Mouse (Mus musculus) embryonic facial prominence, embryonic 15.5 days (tissue): ENCODE measurements around the gene Rims4. TPM values are rescaled to one million over a fixed set of nuclear protein-coding genes. Genes with fewer than 3 reads are reported as not detected.

Experiments used
- ATAC-seq: fragments of 200-750 bp; cut with Nextera tagmentation; 2 replicates; pipeline ENCODE4 v1.8.0; 2017; ENCODE audit warnings: low read depth, moderate TSS enrichment; ENCODE audit not compliant: insufficient number of reproducible peaks, low FRiP score, low TSS enrichment
- H3K27ac ChIP-seq: fragments of 300-500 bp; sonication (generic); replicated peaks from 2 replicates; pipeline ENCODE4 v1.5.1; 2015; ENCODE audit warnings: mild to moderate bottlenecking, inconsistent platforms
- H3K27me3 ChIP-seq: fragments of 300-500 bp; sonication (generic); 2 replicates; pipeline ENCODE4 v1.6.1; 2015; ENCODE audit warnings: inconsistent platforms
- H3K36me3 ChIP-seq: fragments of 300-500 bp; sonication (generic); 2 replicates; pipeline ENCODE4 v1.6.1; 2015; ENCODE audit warnings: mild to moderate bottlenecking, inconsistent platforms
- H3K4me1 ChIP-seq: fragments of 300-500 bp; sonication (generic); 2 replicates; pipeline ENCODE4 v1.6.1; 2015; ENCODE audit warnings: inconsistent platforms
- H3K4me2 ChIP-seq: fragments of 300-500 bp; sonication (generic); replicated peaks from 2 replicates; pipeline ENCODE4 v1.6.1; 2015; ENCODE audit warnings: mild to moderate bottlenecking, inconsistent platforms
- H3K4me3 ChIP-seq: fragments of 300-500 bp; sonication (generic); replicated peaks from 2 replicates; pipeline ENCODE4 v1.5.1; 2015; ENCODE audit warnings: mild to moderate bottlenecking, inconsistent platforms
- H3K9ac ChIP-seq: fragments of 300-500 bp; sonication (generic); 2 replicates; pipeline ENCODE4 v1.6.1; 2015; ENCODE audit warnings: inconsistent platforms
- H3K9me3 ChIP-seq: fragments of 300-500 bp; sonication (generic); replicated peaks from 2 replicates; pipeline ENCODE4 v1.6.1; 2016; ENCODE audit warnings: inconsistent platforms
- WGBS: fragments of 180-500 bp; shearing (Covaris S2); methylation state at CpG from one replicate; pipeline ENCODE4 v1.1.7; 2015; 5-methylcytosine and 5-hydroxymethylcytosine counted together
- polyA plus RNA-seq: library from polyadenylated mRNA; unstranded; fragments of >200 nt; fragmentation: Nextera tagmentation; extraction: Ambion mirVana; gene quantifications from 2 replicates; pipeline ENCODE4 v1.2.1, GENCODE M21; 2015

Rims4 gene
- polyA plus RNA-seq, 1 experiment from 2014 or later = 0.29 TPM

DNA sequence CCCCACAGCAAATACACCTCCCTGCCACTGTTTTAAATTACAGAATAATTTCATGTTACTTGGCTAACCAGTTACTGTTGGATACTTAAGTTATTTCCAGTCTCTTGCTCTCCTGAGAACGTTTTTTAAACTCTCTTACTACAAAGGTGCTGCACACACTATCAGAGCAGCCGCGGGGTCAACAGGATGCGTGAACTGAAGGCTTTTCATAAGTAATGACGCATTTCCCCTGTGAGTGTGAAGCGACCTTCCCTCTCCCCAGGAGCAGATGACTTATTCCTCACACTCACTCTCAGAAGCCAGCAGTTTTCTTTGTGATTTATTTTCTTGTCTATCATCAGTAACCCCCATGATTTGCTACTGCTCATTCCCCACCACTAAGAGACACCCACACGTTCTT is 13.7 kb upstream of the Rims4 start:
- H3K4me3 ChIP-seq = no peak overlapping the region
- H3K9me3 ChIP-seq = no peaks in the 10 kb centered on the region
- H3K9ac ChIP-seq = no peak overlapping the region
- ATAC-seq = no peak
- H3K36me3 ChIP-seq = no peaks in the 10 kb centered on the region
- WGBS = 40% methylated on average over 7 of the region's 7 CpGs
- H3K27ac ChIP-seq = no peak overlapping the region
- H3K4me1 ChIP-seq = no peaks in the 10 kb centered on the region
- H3K4me2 ChIP-seq = no peak overlapping the region
- H3K27me3 ChIP-seq = no peaks in the 10 kb centered on the region; the same call in 1 of the 2 replicates

DNA sequence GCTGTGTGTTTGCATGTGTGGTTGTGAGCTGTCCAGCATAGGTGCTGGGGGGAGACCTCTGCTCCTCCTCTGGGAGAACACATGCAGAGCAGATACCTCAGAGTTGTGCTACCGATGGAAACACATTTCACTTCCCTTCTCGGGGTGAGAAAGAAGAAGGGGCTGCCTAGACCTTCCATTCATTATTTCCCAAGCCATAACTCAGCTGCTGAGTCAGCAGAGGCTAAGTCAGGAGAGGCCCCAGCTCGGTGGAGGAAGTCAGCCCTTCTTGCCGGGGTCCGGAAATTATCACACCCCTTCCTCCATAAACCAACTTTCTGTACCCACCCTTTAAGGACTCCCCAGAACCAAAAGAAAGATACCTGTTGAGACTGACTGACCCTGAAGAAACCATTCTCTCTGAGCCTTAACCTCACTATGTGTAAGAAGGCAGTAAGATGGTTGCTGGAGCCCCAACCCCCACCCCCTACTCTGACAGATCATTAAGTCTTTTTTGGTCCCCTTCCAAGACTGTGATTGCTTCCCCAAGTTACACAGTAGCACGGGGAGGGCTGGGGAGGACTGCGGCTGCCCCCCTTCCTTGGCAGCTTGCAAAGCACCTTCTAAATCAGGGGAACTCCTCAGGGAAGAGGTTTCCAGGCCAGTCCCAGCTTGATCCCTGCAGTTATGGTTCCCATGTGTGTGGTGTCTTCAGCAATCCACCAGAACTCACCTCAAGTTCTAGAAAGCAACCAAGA is 10.1 kb upstream of the Rims4 start:
- Histone ChIP-seq H3K36me3 (no peaks in the 10 kb centered on the region), H3K4me2 (no peak overlapping the region), H3K4me3 (no peak overlapping the region), H3K9ac (no peak overlapping the region), H3K4me1 (no peaks in the 10 kb centered on the region), H3K27me3 (no peaks in the 10 kb centered on the region; the same call in 1 of the 2 replicates), H3K27ac (no peak overlapping the region), H3K9me3 (no peaks in the 10 kb centered on the region)
- WGBS = 71% methylated on average over 7 of the region's 7 CpGs
- ATAC-seq = no peak

DNA sequence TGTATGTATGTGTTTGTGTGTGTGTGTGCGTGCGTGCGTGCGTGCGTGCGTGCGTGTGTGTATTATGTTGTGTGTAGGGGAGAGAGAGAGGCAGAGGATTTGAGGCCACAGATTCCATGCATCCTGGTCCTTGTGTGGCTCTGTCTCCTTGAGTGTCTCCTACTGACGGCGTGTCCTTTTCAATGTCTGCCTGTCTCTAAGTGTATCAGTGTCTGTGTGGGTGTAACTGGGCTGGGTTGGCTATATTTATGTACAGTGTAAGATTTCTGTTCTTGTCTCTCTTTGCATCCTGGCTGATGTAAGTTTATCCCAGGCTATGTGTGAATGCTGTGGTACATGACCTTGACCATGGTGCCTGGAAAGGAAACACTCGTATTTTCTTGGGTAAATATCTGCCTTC is 6.6 kb upstream of the Rims4 start:
- H3K4me3 ChIP-seq = no peak overlapping the region
- no peaks in the 10 kb centered on the region for H3K4me1 ChIP-seq
- H3K27me3 ChIP-seq = peaks cover 15% of the 10 kb centered on the region
- H3K9ac ChIP-seq = no peak overlapping the region
- no peak overlapping the region for H3K27ac ChIP-seq
- H3K4me2 ChIP-seq = no peak overlapping the region
- no peaks in the 10 kb centered on the region for H3K36me3 ChIP-seq
- no peak for ATAC-seq
- 83% methylated on average over 10 of the region's 10 CpGs for WGBS
- no peaks in the 10 kb centered on the region for H3K9me3 ChIP-seq

DNA sequence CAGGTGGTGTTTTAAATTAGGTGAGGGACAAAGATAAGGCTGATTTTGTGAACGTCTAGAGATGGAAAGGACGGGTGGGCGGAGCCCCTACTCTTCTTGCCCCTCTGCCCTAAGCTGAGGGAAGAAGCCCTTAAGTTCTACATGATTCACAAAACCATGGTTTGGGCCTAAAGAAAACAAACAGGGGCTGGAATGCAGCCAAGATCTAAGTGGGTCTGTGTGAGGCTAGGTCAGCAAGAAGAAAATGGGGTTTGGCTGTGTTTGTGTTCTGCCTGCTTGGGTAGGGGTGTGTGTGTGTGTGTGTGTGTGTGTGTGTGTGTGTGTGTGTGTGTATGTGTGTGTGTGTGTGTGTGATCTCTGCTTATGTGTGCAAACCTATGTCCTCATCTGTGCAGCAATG is 6.0 kb upstream of the Rims4 start:
- no peak overlapping the region for H3K9ac ChIP-seq
- no peak for ATAC-seq
- H3K36me3 ChIP-seq = no peaks in the 10 kb centered on the region
- no peak overlapping the region for H3K4me3 ChIP-seq
- H3K9me3 ChIP-seq = no peaks in the 10 kb centered on the region
- no peak overlapping the region for H3K27ac ChIP-seq
- H3K4me2 ChIP-seq = no peak overlapping the region
- no peaks in the 10 kb centered on the region for H3K4me1 ChIP-seq
- 56% methylated on average over 3 of the region's 3 CpGs for WGBS
- peaks cover 20% of the 10 kb centered on the region for H3K27me3 ChIP-seq

DNA sequence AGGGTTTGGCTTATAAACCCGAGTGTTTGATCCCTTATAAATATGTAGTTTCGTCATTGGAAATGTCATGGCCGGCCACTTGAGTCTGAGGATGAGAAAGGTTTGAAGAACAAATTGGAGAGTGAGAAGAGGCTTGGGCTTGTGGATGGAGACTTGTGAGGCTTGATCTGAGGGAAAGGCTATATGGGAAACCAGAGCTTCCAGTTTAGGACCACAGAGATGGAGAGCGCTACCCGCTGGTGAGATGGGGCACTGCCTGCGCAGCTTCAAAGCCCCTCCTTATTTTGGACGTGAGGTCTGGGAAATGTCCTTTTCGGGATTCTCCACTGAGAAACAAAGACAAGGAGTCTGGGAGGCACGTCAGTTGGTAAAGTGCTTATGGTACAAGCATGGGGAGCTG is 4.6 kb upstream of the Rims4 start:
- no peak for ATAC-seq
- Histone ChIP-seq H3K9ac (no peak overlapping the region), H3K4me1 (peaks cover 9% of the 10 kb centered on the region), H3K27me3 (peaks cover 33% of the 10 kb centered on the region), H3K4me3 (no peak overlapping the region), H3K27ac (no peak overlapping the region), H3K9me3 (no peaks in the 10 kb centered on the region), H3K36me3 (no peaks in the 10 kb centered on the region), H3K4me2 (no peak overlapping the region)
- WGBS = 53% methylated on average over 9 of the region's 9 CpGs

DNA sequence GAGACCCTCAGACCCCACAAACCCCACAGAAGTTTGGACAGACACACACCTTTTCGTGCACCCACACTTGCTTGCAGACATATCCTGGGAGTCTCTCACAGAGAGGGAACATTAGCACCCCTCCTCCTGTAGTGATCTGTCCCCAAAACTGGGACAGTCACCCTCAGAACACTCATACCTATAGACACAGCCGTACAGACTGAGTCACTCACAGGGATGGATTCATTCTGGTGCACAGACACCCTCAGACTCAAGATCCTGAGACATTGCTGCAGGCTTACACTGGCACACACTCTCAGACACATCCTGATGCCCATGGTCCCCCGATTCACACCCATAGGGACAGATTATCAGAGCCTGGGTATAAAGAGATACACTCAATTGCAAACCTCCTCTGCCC is 1.1 kb upstream of the Rims4 start:
- Histone ChIP-seq H3K9me3 (no peaks in the 10 kb centered on the region), H3K27ac (no peak overlapping the region), H3K4me2 (no peak overlapping the region), H3K27me3 (peaks cover 69% of the 10 kb centered on the region), H3K4me3 (no peak overlapping the region), H3K9ac (no peak overlapping the region), H3K4me1 (peaks cover 10% of the 10 kb centered on the region), H3K36me3 (no peaks in the 10 kb centered on the region)
- WGBS = 78% methylated on average over 3 of the region's 3 CpGs
- ATAC-seq = no peak

DNA sequence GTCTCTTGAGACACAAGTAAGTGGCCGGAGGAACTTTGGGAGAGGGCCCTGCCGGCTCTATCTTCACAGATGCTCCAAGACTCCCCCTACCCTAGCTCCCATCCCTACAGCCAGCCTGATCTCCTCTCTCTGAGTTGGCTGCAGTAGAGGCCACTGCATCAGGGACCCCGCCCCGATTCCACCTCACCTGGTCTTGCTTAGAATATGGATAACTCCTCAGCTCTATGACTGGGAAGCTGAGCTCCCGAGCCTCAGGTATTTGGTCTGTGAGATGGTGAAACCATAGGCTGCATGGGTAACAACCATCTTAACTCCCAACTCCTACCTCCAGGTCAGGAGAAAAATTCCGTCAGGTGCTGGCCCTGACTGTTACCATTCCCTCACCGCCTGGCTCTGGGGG is 1.8 kb downstream of the Rims4 start:
- Histone ChIP-seq H3K27me3 (peaks cover 90% of the 10 kb centered on the region), H3K9me3 (no peaks in the 10 kb centered on the region), H3K4me3 (no peak overlapping the region), H3K27ac (no peak overlapping the region), H3K9ac (no peak overlapping the region), H3K4me1 (peaks cover 10% of the 10 kb centered on the region), H3K4me2 (no peak overlapping the region), H3K36me3 (no peaks in the 10 kb centered on the region)
- no peak for ATAC-seq
- 77% methylated on average over 7 of the region's 7 CpGs for WGBS

DNA sequence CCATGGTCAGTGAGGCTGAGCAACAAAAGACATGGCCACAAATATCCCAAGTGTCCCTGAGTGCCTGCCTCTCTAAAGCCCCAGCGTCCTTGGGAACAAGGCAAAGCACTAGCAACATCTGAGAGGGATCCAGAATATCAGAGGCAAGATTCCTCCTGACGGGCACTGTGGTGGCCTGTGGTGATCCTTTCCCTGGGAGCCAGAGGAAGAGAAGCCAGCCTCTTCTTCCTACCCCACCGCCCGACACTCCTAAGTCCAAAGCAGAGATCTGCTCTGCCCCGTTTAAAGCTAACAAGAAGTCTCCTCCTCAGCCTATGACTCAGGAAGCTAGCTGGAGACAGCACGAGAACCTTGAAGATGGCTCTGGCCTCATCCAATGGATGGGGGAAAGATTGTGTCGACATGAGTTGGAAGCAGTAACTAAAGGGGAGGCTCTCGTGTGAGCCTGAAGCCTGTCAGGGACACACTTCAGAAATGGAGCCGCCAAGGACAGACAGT is 3.1 kb downstream of the Rims4 start:
- no peaks in the 10 kb centered on the region for H3K9me3 ChIP-seq
- peaks cover 84% of the 10 kb centered on the region for H3K27me3 ChIP-seq
- no peaks in the 10 kb centered on the region for H3K36me3 ChIP-seq
- no peak for ATAC-seq
- H3K4me1 ChIP-seq = peaks cover 10% of the 10 kb centered on the region
- WGBS = 72% methylated on average over 9 of the region's 9 CpGs
- H3K27ac ChIP-seq = no peak overlapping the region
- H3K4me2 ChIP-seq = no peak overlapping the region
- H3K4me3 ChIP-seq = no peak overlapping the region
- H3K9ac ChIP-seq = no peak overlapping the region

DNA sequence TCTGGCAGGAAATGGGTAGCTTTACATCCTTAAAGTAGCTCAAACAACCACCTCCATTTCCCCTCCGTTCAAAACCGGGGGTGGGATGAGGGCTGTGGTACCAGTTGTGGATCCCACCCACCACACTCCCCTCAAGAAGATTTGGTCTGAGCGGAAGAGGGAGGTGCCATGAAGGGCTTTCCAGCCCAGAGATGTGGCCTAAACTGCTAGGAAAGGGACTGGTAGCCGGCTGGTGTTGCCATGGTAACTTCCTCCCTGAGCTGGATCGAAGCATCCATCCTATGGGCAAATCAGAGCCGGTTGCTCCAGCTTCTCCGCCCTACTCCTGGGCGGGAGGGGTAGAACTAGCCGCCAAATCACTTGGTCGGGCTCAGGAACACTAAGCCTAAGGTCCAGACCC is 4.4 kb downstream of the Rims4 start:
- Histone ChIP-seq H3K4me1 (peaks cover 8% of the 10 kb centered on the region), H3K27ac (no peak overlapping the region), H3K9me3 (no peaks in the 10 kb centered on the region), H3K9ac (no peak overlapping the region), H3K36me3 (no peaks in the 10 kb centered on the region), H3K4me2 (no peak overlapping the region), H3K4me3 (no peak overlapping the region), H3K27me3 (peaks cover 78% of the 10 kb centered on the region)
- 4% methylated on average over 10 of the region's 10 CpGs for WGBS
- no peak for ATAC-seq

DNA sequence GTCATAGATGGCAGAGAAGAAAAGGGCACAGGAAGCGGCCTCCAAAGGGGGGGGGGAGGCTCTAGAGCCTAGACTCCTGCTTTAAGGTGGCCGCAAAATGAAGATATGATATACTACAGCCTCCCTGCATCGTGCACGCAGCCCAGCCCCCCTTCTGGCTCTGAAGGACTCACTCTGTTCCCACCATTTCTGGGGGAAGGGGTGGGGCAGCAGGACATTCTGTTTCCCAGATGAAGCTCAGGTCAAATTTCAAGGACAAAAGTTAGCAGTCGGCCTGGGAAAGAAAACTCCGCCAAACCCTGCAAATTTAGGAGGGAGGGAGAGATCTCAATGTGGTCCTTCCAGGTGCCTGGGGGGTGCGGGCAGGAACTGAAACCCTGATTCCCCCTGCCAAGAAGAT is 4.8 kb downstream of the Rims4 start:
- Histone ChIP-seq H3K9me3 (no peaks in the 10 kb centered on the region), H3K36me3 (no peaks in the 10 kb centered on the region), H3K27me3 (peaks cover 75% of the 10 kb centered on the region), H3K9ac (no peak overlapping the region), H3K4me3 (no peak overlapping the region), H3K4me1 (peaks cover 6% of the 10 kb centered on the region), H3K27ac (no peak overlapping the region), H3K4me2 (no peak overlapping the region)
- WGBS = 30% methylated on average over 7 of the region's 7 CpGs
- no peak for ATAC-seq

DNA sequence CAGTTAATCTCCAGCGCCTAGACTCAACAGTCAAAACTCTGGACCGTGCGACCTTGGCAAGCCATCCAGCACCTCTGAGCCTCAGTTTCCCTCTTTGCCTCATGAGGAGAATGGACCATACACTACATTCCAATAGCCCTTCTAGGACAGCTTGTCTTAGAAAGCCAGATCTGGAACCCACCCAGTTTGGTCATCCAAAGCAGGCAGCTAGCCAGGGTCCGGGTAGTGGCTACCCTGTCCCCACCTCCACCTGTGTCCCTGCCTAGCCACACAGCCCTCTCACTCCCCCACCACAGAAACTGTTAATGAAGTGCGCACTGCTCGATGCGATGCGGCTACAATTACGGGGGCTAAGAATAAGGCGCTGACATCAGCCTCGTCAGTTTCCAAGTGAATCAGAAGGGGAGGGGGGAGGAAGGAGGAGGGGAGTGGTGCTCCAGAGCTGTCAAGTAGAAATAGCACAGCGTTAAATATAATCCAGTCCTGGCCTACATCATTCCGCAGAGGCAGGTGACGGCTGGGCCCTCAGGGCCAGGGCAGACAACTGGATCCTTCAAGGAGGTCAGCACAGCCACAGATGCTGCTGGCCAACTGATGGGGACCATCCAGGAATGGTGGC is 6.5 kb downstream of the Rims4 start:
- Histone ChIP-seq H3K27ac (no peak overlapping the region), H3K9me3 (no peaks in the 10 kb centered on the region), H3K4me3 (no peak overlapping the region), H3K4me1 (no peaks in the 10 kb centered on the region; the same call in 1 of the 2 replicates), H3K4me2 (no peak overlapping the region), H3K27me3 (peaks cover 58% of the 10 kb centered on the region), H3K9ac (no peak overlapping the region), H3K36me3 (no peaks in the 10 kb centered on the region)
- 65% methylated on average over 14 of the region's 14 CpGs for WGBS
- ATAC-seq = peak; percentile 37; the same call in 1 of the 2 replicates

DNA sequence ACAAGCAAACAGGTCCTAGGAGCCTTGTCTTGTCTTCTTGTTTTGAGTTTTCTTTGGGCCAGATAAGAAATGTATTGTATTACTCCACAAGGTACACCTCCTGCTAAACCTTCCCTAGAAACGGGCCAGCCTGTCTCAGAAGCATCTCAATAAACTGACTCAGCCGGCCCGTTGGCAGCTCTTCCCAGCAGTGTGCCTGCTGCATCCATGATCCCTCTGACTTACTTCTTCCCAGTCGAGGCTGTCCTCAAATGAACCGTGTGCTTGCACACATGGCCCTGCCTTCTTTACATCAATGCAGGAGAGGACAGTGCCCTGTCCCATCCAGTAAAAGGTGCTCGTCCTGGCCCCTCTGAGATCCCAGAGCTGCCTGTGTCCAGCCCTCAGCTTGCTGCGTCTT is 8.9 kb downstream of the Rims4 start:
- no peaks in the 10 kb centered on the region for H3K36me3 ChIP-seq
- no peak for ATAC-seq
- WGBS = 80% methylated on average over 7 of the region's 7 CpGs
- H3K4me2 ChIP-seq = no peak overlapping the region
- H3K9ac ChIP-seq = no peak overlapping the region
- H3K4me1 ChIP-seq = no peaks in the 10 kb centered on the region; the same call in 1 of the 2 replicates
- H3K27ac ChIP-seq = no peak overlapping the region
- peaks cover 40% of the 10 kb centered on the region for H3K27me3 ChIP-seq
- no peak overlapping the region for H3K4me3 ChIP-seq
- H3K9me3 ChIP-seq = no peaks in the 10 kb centered on the region
